Mouse (Mus musculus) forelimb bud, embryonic 11.5 days (tissue): ENCODE measurements at regions not wholly inside any gene's neighbourhood (a gene's known extent, or its start where the extent isn't known, plus 50 kb on each side); places are given as distances from the start of the nearest gene placed in this dataset.

Source experiments
- DNase-seq: peaks from one replicate; pipeline ENCODE4 v3.0.0-alpha.2; 2012; ENCODE audit warnings: low read depth, low spot score

GRCm38 (mm10) chr2:64706646-64707177 lies 318.1 kb downstream of the Grb14 start:
- DNase-seq, result no peak

DNA sequence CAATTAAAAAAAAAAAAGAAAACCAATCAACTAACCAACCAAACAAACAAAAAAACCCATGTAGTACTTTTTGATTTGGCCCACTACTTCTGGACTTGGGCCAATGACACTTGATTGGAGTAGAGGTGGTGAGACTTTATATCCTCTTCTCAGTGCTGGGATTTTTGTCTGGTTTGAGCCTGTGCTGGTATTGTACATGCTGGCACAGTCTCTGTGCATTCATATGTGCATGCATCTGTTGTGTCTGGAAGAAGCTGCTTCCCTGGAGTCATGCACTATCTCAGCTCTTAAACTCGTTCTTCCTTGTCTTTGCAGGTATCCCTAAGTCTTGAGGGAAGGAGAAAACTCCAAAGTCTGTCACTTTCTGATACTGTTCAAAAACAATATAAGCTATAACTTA lies 328.8 kb downstream of the Grb14 start:
- DNase-seq, result no peak

DNA sequence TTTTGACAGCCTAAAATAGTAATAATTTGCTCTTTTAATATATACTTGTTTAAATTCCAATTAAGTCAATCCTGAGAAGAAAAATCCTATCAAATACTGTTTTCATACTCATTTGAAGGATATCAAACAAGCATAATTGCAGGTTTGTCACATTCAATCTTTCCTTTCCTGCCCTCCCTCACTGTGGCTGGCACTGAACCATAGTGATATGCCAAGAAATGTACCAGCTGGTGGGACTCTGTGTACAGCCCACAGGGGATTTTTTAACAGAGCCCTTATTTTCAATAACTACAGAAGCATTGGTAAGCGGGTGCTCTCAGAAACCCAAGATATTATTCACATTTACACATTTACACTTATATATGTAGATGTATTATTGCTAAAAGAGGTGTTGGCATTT lies 333.3 kb downstream of the Grb14 start:
- DNase-seq, result no peak

- DNase-seq, result no peak
Measured at GRCm38 (mm10) chr2:64690996-64691395, 333.8 kb downstream of the Grb14 start.

DNA sequence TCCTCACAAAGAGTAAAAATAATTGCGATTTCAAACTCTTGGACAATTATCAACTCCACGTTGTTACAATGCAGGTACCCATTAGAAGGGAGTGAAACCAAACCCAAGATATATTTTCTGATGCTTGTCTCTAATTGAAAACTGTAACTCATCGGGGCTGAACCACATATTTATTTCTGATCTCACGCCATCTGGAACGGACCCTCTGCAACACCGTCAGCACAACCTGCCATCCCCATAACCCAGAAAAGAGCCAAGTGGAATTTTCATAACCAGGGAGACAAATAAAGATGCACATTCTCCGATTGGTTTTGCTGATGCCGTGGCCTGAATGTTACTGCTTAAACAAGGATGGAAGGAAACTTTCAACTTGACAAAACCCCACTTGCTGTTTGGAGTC lies 338.0 kb downstream of the Grb14 start:
- DNase-seq, result no peak

DNA sequence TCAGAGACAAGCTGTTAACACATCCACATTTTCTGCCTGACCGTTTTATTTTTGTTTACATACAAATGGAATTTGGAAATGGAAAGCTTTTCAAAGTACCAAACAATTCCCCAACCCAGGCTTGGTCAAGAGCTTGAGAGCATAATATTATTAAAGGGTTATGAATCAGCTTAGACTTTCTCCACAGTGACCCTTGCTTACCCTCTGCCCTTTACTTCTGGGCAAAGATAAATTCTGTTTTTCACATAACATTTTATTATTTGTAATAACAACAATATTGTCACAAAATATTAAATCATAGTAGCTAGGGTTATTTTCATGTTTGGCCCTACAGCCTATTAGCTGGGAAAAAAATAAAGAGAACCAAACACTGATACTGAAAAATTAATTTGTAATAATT lies 375.2 kb downstream of the Grb14 start:
- no peak for DNase-seq

DNA sequence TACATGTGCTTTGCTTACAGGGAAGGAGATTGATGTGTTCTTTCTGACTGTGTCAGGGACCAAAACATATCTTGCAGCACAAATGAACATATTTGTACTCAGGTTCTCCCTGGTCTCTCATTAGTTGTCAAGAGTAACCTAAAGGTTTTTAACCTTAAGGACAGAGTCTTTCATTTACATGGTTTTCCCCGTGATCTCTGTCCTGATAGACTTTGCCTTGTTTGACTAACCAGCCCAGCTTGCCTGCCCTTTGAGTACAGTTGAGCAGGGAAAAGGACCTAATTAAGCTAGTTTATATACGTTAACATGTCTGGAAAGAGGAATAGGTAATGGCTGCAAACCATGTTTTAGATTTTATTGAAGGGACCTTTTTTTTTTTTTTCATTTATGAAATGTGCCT lies 407.9 kb downstream of the Grb14 start:
- DNase-seq, result no peak

DNA sequence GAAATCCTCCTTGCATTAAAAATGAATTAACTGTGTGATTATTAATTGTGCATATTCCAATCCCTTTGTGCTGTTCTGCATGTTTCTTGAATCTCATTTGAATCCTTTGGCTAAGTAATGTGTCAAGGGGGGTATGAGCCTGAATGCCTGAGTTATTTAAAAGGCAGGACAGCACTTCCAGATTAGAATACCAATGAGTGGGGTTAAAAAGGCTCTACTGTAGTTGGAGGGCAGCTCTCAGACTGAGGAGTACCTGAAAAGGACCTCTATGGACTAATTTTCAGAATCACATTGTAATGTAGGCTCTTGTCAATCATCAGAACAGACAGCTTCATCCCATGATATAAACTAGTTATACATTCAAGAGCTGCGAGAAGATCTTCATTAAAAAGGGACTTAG lies 417.9 kb downstream of the Grb14 start:
- DNase-seq, result no peak

DNA sequence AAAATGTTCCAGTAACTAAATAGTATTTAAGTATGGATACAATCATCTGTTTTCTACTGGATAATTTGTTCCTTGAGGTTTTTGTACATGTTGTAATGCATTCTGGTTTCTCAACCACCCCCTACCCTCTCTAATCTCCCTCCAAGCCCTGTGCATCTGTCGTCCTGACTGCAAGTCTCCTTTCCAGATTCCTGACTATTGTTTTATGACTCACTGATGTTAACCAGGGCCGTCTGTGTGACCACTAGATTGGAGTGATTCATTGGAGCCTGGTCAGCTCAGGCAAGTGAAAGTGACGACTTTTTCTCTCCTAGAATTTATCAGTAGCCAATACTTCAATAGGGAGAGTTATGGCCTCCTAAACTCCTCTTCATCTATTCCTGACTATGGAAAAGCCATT lies 442.5 kb downstream of the Grb14 start:
- no peak for DNase-seq

- no peak for DNase-seq
Measured at GRCm38 (mm10) chr2:64536032-64536431, 438.2 kb upstream of the Fign start.

DNA sequence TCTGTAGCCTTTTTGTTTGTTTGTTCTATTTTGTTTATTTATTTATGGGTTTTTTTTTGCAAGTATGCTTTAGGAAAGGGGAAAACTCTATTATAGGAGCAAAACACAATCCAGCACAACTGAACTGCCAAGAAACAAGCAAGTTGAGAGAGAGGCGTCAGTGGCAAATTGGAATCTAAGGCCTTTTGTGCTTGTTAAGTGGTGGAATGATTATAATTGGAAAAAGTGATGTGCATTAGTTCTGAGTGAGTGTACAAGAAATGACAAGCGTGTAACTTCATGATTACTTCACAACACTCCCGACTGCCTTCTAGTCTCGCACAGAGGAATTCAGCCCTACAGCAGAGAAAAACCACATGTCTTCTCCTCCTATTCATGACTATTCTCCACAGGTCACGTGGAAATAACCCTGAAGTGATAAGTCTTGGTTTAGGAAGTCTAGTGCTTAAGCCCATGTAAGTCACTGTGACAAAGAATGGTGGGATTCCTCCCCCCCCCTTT lies 437.6 kb upstream of the Fign start:
- no peak for DNase-seq

- DNase-seq, result no peak
Measured at GRCm38 (mm10) chr2:64534869-64535268, 437.0 kb upstream of the Fign start.

GRCm38 (mm10) chr2:64534344-64534743 lies 436.5 kb upstream of the Fign start:
- no peak for DNase-seq

- no peak for DNase-seq
Measured at GRCm38 (mm10) chr2:64522722-64523121, 424.9 kb upstream of the Fign start.

DNA sequence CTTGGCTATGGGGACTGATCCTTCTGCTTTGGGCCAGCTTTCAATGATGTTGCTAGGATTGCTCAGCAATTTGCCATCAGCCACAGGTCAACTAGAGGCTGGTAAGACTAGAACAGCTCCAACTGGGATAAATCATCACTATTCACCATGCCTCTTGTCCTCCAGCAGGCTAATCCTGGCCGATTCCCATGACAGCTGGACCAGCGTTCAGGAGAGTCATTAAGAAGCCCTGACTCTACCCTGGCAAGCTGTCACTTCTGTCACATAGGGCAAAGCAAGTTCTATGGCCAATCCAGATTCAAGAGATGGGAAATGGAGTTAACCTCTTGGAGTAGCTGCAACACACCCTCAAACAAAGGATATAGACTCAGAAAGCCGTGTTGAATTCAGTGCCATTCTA lies 424.4 kb upstream of the Fign start:
- DNase-seq, result no peak

DNA sequence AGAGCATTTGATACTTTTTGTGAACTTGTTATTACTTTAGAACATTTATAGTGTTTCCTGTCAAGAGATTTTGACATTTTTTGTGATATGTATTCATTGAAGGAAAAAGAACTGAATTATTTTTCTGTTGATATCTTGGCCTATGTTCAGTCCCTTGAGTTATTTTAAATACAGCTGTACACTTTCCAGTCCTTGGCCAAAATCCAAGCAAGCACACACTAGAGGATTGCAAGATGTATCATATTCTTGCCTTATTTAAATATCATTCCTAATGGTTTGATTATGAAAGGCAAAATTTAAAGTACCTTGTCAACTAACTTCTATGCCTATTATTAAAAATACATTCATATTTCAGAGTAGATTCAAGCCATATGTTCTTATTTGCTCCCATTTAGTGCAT lies 397.9 kb upstream of the Fign start:
- DNase-seq, result no peak

DNA sequence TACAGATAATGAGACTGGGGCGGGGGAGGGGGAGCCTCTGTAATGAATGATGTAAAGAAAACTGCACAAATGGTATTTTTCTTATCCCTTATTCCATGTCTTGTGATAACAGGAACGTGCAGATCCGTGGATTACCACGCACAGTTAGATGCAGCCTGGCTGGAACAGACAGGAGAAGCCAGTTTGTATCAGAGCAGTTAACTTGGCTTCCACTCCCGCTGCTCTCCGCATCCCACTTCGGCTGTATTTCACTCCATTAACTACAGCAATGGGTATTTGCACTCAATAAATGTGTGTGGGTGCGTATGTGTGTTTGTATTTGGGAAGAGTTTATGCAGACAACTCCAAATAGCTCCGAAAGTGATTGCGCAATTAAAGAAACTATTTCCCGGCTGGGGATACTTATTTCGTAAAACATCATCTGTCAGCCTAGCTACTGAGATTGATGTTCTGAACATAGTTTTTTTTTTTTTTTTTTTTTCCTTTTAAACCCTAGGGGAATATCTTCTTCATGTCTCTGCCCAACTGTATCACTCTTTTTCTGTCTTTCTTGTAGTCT lies 368.7 kb upstream of the Fign start:
- DNase-seq, result no peak

DNA sequence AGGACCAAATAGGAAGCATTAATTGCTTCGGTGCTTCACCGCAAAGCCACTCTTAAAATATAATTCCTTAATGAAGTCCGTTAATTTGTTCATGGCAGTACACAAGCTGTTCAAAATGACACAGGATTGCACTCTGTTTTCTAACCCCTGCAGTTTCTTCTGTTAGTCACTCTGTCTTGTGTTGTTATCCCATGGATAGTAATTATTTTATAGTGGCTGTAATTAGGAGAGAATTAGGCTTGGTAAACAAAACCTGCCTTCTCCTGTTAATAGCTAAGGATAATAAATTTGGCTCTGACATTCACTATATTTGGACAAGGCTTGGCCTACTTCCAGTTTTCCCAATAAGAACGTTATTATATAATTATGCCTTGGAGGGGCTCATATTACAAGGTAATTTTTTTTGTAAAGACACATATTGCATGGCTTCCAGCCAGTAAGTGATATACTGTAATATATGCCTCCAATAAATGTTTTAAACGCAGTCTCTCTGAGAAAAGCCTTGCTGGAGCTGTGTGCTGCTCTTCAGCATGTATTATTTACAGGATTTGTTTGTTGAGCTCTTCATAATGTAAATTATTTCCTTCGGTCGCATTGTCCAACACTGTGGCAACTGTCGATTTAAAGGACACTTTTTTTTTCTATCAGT lies 364.8 kb upstream of the Fign start:
- DNase-seq, result no peak

GRCm38 (mm10) chr2:64462041-64462440 lies 364.2 kb upstream of the Fign start:
- DNase-seq, result no peak

- DNase-seq, result no peak
Measured at GRCm38 (mm10) chr2:64461636-64462035, 363.8 kb upstream of the Fign start.

DNA sequence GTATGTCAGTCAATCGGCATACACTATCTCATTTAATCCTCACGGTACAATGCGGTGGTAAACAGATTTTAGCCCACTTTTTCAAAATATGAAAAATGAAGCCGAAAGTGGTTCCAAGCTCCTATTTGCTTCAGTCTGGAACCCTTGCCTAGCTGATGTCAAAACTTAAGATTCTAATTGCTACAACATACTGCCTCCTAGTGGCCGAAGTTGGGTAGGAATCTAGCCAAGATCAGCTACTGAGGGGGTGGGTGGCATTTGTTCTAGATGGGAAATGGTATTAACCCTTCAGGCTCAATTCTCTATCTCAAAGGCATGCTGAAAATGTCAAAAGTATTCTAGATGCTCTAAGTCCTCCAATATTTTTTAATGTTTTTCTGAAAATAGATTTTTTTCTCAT lies 360.3 kb upstream of the Fign start:
- peak; percentile 66 for DNase-seq

- DNase-seq, result no peak
Measured at GRCm38 (mm10) chr2:64452690-64453089, 354.9 kb upstream of the Fign start.

- DNase-seq, result no peak
Measured at GRCm38 (mm10) chr2:64451614-64452317, 353.9 kb upstream of the Fign start.
